Mouse (Mus musculus): ENCODE results near the gene Slc2a5. TPM values are rescaled to one million over a fixed set of nuclear protein-coding genes. Genes with fewer than 3 reads are reported as not detected.

Gene Slc2a5
- polyA plus RNA-seq, 1 experiment: 2.2 TPM

GRCm38 (mm10) chr4:150106637-150107036, 12.4 kb upstream of the Slc2a5 start:
- Histone ChIP-seq H3K27me3 (ENCODE audit: control insufficient read depth, insufficient read depth, low read length) (no peaks in the 10 kb centered on the region), H3K27ac (ENCODE audit: insufficient read depth, low read length) (0 out of 2 replicates have a peak overlapping the region, but pooled peaks have one; percentile 0), H3K4me3 (replicated peaks; ENCODE audit: insufficient read depth, low read depth, low read length) (no peak overlapping the region), H3K4me1 (ENCODE audit: control insufficient read depth, insufficient read depth, low read length) (peaks cover 9% of the 10 kb centered on the region)
- no peak for TF ChIP-seq POLR2A (IDR thresholded peaks at IDR 0.05; ENCODE audit: borderline replicate concordance, insufficient read depth, low read length)
- no peak for TF ChIP-seq CTCF (IDR thresholded peaks at IDR 0.05; ENCODE audit: borderline replicate concordance, insufficient read depth, low read depth, low read length)
- DNase-seq: peak; percentile 50 to 56
- 31% methylated on average over 5 of the region's 5 CpGs for WGBS

- 24% methylated on average over 3 of the region's 3 CpGs for WGBS
Measured at GRCm38 (mm10) chr4:150109636-150110035, 9.4 kb upstream of the Slc2a5 start.

GRCm38 (mm10) chr4:150110373-150110772, 8.7 kb upstream of the Slc2a5 start:
- TF ChIP-seq POLR2A (IDR thresholded peaks at IDR 0.05; ENCODE audit: borderline replicate concordance, insufficient read depth, low read length) (no peak), CTCF (IDR thresholded peaks at IDR 0.05; ENCODE audit: borderline replicate concordance, insufficient read depth, low read depth, low read length) (no peak)
- WGBS: 70% methylated on average over 9 of the region's 9 CpGs
- Histone ChIP-seq H3K27ac (ENCODE audit: insufficient read depth, low read length) (no peak overlapping the region), H3K4me1 (ENCODE audit: control insufficient read depth, insufficient read depth, low read length) (peaks cover 9% of the 10 kb centered on the region), H3K4me3 (replicated peaks; ENCODE audit: insufficient read depth, low read depth, low read length) (no peak overlapping the region), H3K27me3 (ENCODE audit: control insufficient read depth, insufficient read depth, low read length) (no peaks in the 10 kb centered on the region)
- no peak for DNase-seq

More at GRCm38 (mm10) chr4:150109636-150110035, 9.4 kb upstream of the Slc2a5 start:
- H3K4me3 ChIP-seq (replicated peaks; ENCODE audit: insufficient read depth, low read depth, low read length): no peak overlapping the region
- H3K4me1 ChIP-seq (ENCODE audit: control insufficient read depth, insufficient read depth, low read length): peaks cover 9% of the 10 kb centered on the region
- H3K27me3 ChIP-seq (ENCODE audit: control insufficient read depth, insufficient read depth, low read length): no peaks in the 10 kb centered on the region
- TF ChIP-seq POLR2A (IDR thresholded peaks at IDR 0.05; ENCODE audit: borderline replicate concordance, insufficient read depth, low read length) (no peak), CTCF (IDR thresholded peaks at IDR 0.05; ENCODE audit: borderline replicate concordance, insufficient read depth, low read depth, low read length) (no peak)
- DNase-seq: no peak
- H3K27ac ChIP-seq (ENCODE audit: insufficient read depth, low read length): no peak overlapping the region

- 4% methylated on average over 15 of the region's 15 CpGs for WGBS
- Histone ChIP-seq H3K4me1 (ENCODE audit: control insufficient read depth, insufficient read depth, low read length) (no peaks in the 10 kb centered on the region), H3K27ac (ENCODE audit: insufficient read depth, low read length) (no peak overlapping the region), H3K4me3 (replicated peaks; ENCODE audit: insufficient read depth, low read depth, low read length) (no peak overlapping the region), H3K27me3 (ENCODE audit: control insufficient read depth, insufficient read depth, low read length) (no peaks in the 10 kb centered on the region)
- DNase-seq: peak; percentile 73 to 84
- no peak for TF ChIP-seq POLR2A (IDR thresholded peaks at IDR 0.05; ENCODE audit: borderline replicate concordance, insufficient read depth, low read length)
- TF ChIP-seq CTCF (IDR thresholded peaks at IDR 0.05; ENCODE audit: borderline replicate concordance, insufficient read depth, low read depth, low read length): peak; percentile 83
Measured at GRCm38 (mm10) chr4:150112867-150113266, 6.2 kb upstream of the Slc2a5 start.

- no peak overlapping the region for H3K27ac ChIP-seq (ENCODE audit: insufficient read depth, low read length)
- no peak for DNase-seq
- no peaks in the 10 kb centered on the region for H3K4me1 ChIP-seq (ENCODE audit: control insufficient read depth, insufficient read depth, low read length)
- H3K4me3 ChIP-seq (replicated peaks; ENCODE audit: insufficient read depth, low read depth, low read length): no peak overlapping the region
- TF ChIP-seq CTCF (IDR thresholded peaks at IDR 0.05; ENCODE audit: borderline replicate concordance, insufficient read depth, low read depth, low read length): no peak
- no peak for TF ChIP-seq POLR2A (IDR thresholded peaks at IDR 0.05; ENCODE audit: borderline replicate concordance, insufficient read depth, low read length)
- 92% methylated on average over 26 of the region's 26 CpGs for WGBS
- no peaks in the 10 kb centered on the region for H3K27me3 ChIP-seq (ENCODE audit: control insufficient read depth, insufficient read depth, low read length)
Measured at GRCm38 (mm10) chr4:150114505-150115061, 4.5 kb upstream of the Slc2a5 start.

- WGBS: 40% methylated on average over 5 of the region's 5 CpGs
- TF ChIP-seq CTCF (IDR thresholded peaks at IDR 0.05; ENCODE audit: borderline replicate concordance, insufficient read depth, low read depth, low read length) (no peak), POLR2A (IDR thresholded peaks at IDR 0.05; ENCODE audit: borderline replicate concordance, insufficient read depth, low read length) (no peak)
- no peaks in the 10 kb centered on the region for H3K27me3 ChIP-seq (ENCODE audit: control insufficient read depth, insufficient read depth, low read length)
- no peak overlapping the region for H3K4me3 ChIP-seq (replicated peaks; ENCODE audit: insufficient read depth, low read depth, low read length)
- DNase-seq: no peak
- no peaks in the 10 kb centered on the region for H3K4me1 ChIP-seq (ENCODE audit: control insufficient read depth, insufficient read depth, low read length)
- H3K27ac ChIP-seq (ENCODE audit: insufficient read depth, low read length): no peak overlapping the region
Measured at GRCm38 (mm10) chr4:150117311-150117710, 1.8 kb upstream of the Slc2a5 start.

GRCm38 (mm10) chr4:150118163-150118562, 920 bp upstream of the Slc2a5 start:
- DNase-seq: no peak
- no peak overlapping the region for H3K27ac ChIP-seq (ENCODE audit: insufficient read depth, low read length)
- no peaks in the 10 kb centered on the region for H3K27me3 ChIP-seq (ENCODE audit: control insufficient read depth, insufficient read depth, low read length)
- no peak overlapping the region for H3K4me3 ChIP-seq (replicated peaks; ENCODE audit: insufficient read depth, low read depth, low read length)
- no peak for TF ChIP-seq CTCF (IDR thresholded peaks at IDR 0.05; ENCODE audit: borderline replicate concordance, insufficient read depth, low read depth, low read length)
- TF ChIP-seq POLR2A (IDR thresholded peaks at IDR 0.05; ENCODE audit: borderline replicate concordance, insufficient read depth, low read length): no peak
- no peaks in the 10 kb centered on the region for H3K4me1 ChIP-seq (ENCODE audit: control insufficient read depth, insufficient read depth, low read length)
- 76% methylated on average over 6 of the region's 6 CpGs for WGBS

GRCm38 (mm10) chr4:150119640-150120039, 557 bp downstream of the Slc2a5 start:
- Histone ChIP-seq H3K4me3 (replicated peaks; ENCODE audit: insufficient read depth, low read depth, low read length) (no peak overlapping the region), H3K27me3 (ENCODE audit: control insufficient read depth, insufficient read depth, low read length) (no peaks in the 10 kb centered on the region), H3K27ac (ENCODE audit: insufficient read depth, low read length) (no peak overlapping the region), H3K4me1 (ENCODE audit: control insufficient read depth, insufficient read depth, low read length) (no peaks in the 10 kb centered on the region)
- 41% methylated on average over 14 of the region's 14 CpGs for WGBS
- TF ChIP-seq CTCF (IDR thresholded peaks at IDR 0.05; ENCODE audit: borderline replicate concordance, insufficient read depth, low read depth, low read length) (no peak), POLR2A (IDR thresholded peaks at IDR 0.05; ENCODE audit: borderline replicate concordance, insufficient read depth, low read length) (no peak)
- no peak for DNase-seq
